Mouse (Mus musculus): ENCODE measurements at regions not wholly inside any gene's neighbourhood (a gene's known extent, or its start where the extent isn't known, plus 50 kb on each side); places are given as distances from the start of the nearest gene placed in this dataset.

GRCm38 (mm10) chr8:125317584-125317991, 252.0 kb downstream of the Sipa1l2 start:
- no peak overlapping the region for H3K4me2 ChIP-seq (replicated peaks)
- no peaks in the 10 kb centered on the region for H3K27me3 ChIP-seq
- H3K9me3 ChIP-seq: no peaks in the 10 kb centered on the region
- no peak for ATAC-seq (replicated peaks)
- peaks cover 8% of the 10 kb centered on the region for H3K4me1 ChIP-seq
- H3K4me3 ChIP-seq: no peak overlapping the region
- no peak overlapping the region for H3K27ac ChIP-seq (replicated peaks)
- WGBS: 93% methylated on average over 6 of the region's 6 CpGs
- no peaks in the 10 kb centered on the region for H3K36me3 ChIP-seq
- no peak overlapping the region for H3K9ac ChIP-seq (replicated peaks)

- H3K27ac ChIP-seq (replicated peaks): no peak overlapping the region
- no peaks in the 10 kb centered on the region for H3K9me3 ChIP-seq
- H3K9ac ChIP-seq (replicated peaks): no peak overlapping the region
- H3K4me1 ChIP-seq: peaks cover 18% of the 10 kb centered on the region
- WGBS: 52% methylated on average over 4 of the region's 4 CpGs
- no peak overlapping the region for H3K4me3 ChIP-seq
- H3K27me3 ChIP-seq: no peaks in the 10 kb centered on the region
- H3K36me3 ChIP-seq: no peaks in the 10 kb centered on the region
- no peak overlapping the region for H3K4me2 ChIP-seq (replicated peaks)
- ATAC-seq (replicated peaks): no peak
Measured at GRCm38 (mm10) chr8:125315736-125316135, 253.9 kb downstream of the Sipa1l2 start.

GRCm38 (mm10) chr8:125314996-125315395, 254.6 kb downstream of the Sipa1l2 start:
- H3K27ac ChIP-seq (replicated peaks): no peak overlapping the region
- no peaks in the 10 kb centered on the region for H3K36me3 ChIP-seq
- peaks cover 26% of the 10 kb centered on the region for H3K4me1 ChIP-seq
- WGBS: 84% methylated on average over 6 of the region's 6 CpGs
- no peak for ATAC-seq (replicated peaks)
- H3K9ac ChIP-seq (replicated peaks): no peak overlapping the region
- H3K4me3 ChIP-seq: no peak overlapping the region
- no peaks in the 10 kb centered on the region for H3K9me3 ChIP-seq
- H3K4me2 ChIP-seq (replicated peaks): no peak overlapping the region
- H3K27me3 ChIP-seq: no peaks in the 10 kb centered on the region

- Histone ChIP-seq H3K4me3 (no peak overlapping the region), H3K4me2 (replicated peaks) (no peak overlapping the region), H3K27ac (replicated peaks) (no peak overlapping the region), H3K9ac (replicated peaks) (no peak overlapping the region), H3K9me3 (no peaks in the 10 kb centered on the region), H3K36me3 (no peaks in the 10 kb centered on the region), H3K4me1 (peaks cover 30% of the 10 kb centered on the region), H3K27me3 (no peaks in the 10 kb centered on the region)
- ATAC-seq (replicated peaks): no peak
- WGBS: 64% methylated on average over 10 of the region's 10 CpGs
Measured at GRCm38 (mm10) chr8:125314221-125314984, 255.2 kb downstream of the Sipa1l2 start.

GRCm38 (mm10) chr8:125311228-125312053, 257.4 kb downstream of the Disc1 start:
- no peak overlapping the region for H3K4me3 ChIP-seq
- ATAC-seq (replicated peaks): peak; percentile 71
- WGBS: 21% methylated on average over 11 of the region's 11 CpGs
- H3K9ac ChIP-seq (replicated peaks): no peak overlapping the region
- H3K27me3 ChIP-seq: no peaks in the 10 kb centered on the region
- H3K27ac ChIP-seq (replicated peaks): peak overlapping the region; percentile 68
- no peaks in the 10 kb centered on the region for H3K9me3 ChIP-seq
- H3K4me2 ChIP-seq (replicated peaks): peak overlapping the region; percentile 22
- H3K36me3 ChIP-seq: no peaks in the 10 kb centered on the region
- H3K4me1 ChIP-seq: peaks cover 41% of the 10 kb centered on the region
